ENCODE assay signal across 22 mouse cellular contexts in the genomic region with DNA sequence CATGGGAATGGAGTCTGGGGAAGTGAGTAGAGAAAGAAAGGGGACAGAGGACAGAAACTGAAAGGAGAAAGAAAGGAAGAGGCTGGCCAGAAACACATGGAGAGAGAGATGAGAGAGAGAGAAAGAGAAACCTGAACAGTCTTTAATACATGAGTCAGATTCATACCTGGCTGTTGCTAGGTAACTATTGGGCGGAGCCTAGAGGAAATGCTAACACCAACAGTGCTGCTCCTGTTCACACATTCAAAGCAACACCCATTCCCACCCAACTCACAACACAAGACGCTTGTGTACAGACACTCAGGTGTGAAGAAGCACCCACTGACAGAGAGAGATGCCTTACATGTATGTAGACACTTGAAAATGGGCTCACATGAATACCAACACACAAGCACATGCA. TPM values are rescaled to one million over a fixed set of nuclear protein-coding genes. Genes with fewer than 3 reads are reported as not detected.
"Had no signal": no experiment of that assay in that cellular context is flagged by ENCODE, and none has a peak within 500 bp of the region (broad histone marks: within the 10 kb centered on the region; RNA-seq: fewer than 3 reads in every experiment).

No protein-coding gene starts in this region.

- H3K4me3 ChIP-seq: liver, embryonic 13.5 days; liver, embryonic 15.5 days; megakaryocyte, embryonic 14.5 days; midbrain, embryonic 13.5 days; midbrain, embryonic 15.5 days; neural tube, embryonic 12.5 days had no signal

- H3K36me3 ChIP-seq: liver, embryonic 13.5 days; liver, embryonic 15.5 days; midbrain, embryonic 13.5 days; midbrain, embryonic 15.5 days; neural tube, embryonic 12.5 days had no signal

- DNase-seq: liver, embryonic 13.5 days; liver, postnatal 0 days; lung, embryonic 14.5 days; right cerebral cortex, postnatal 14 days; spleen, adult 18-20 months; thymus, adult 2 months; thymus, postnatal 25 days; thymus, postnatal 4 days had no signal

- H3K4me1 ChIP-seq: midbrain, embryonic 15.5 days; neural tube, embryonic 12.5 days had no signal

- H3K9ac ChIP-seq: liver, embryonic 13.5 days; liver, embryonic 15.5 days; liver, postnatal 0 days; lung, embryonic 14.5 days; midbrain, embryonic 13.5 days; midbrain, embryonic 15.5 days; neural tube, embryonic 12.5 days had no signal

- H3K9me3 ChIP-seq: liver, embryonic 13.5 days; liver, embryonic 15.5 days; megakaryocyte, embryonic 14.5 days; midbrain, embryonic 13.5 days; midbrain, embryonic 15.5 days; neural tube, embryonic 12.5 days had no signal

- ATAC-seq: liver, postnatal 0 days; midbrain, embryonic 13.5 days; midbrain, embryonic 15.5 days had no signal

- H3K27ac ChIP-seq: liver, embryonic 13.5 days; liver, embryonic 15.5 days; macrophage; midbrain, embryonic 13.5 days; midbrain, embryonic 15.5 days; neural tube, embryonic 12.5 days had no signal

- H3K4me2 ChIP-seq: liver, embryonic 13.5 days; liver, embryonic 15.5 days; lung, embryonic 14.5 days; midbrain, embryonic 11.5 days; midbrain, embryonic 13.5 days; midbrain, embryonic 15.5 days; neural tube, embryonic 12.5 days had no signal

- H3K27me3 ChIP-seq: midbrain, embryonic 13.5 days; midbrain, embryonic 15.5 days; neural tube, embryonic 12.5 days had no signal

RNA-seq across cellular contexts. Expression of a gene that starts 3.7 kb away (rescaled TPM):
- total RNA-seq: monocyte, adult 5-6 weeks; neutrophil, adult 5-6 weeks had no signal
- polyA plus RNA-seq: macrophage had no signal

RNA-seq across cellular contexts. Expression of a gene that starts 10.5 kb away (rescaled TPM):
- total RNA-seq: monocyte, adult 5-6 weeks; neutrophil, adult 5-6 weeks had no signal

RNA-seq across cellular contexts. Expression of a gene that starts 16.7 kb away (rescaled TPM):
- total RNA-seq: megakaryocyte progenitor cell, adult 5-6 weeks; midbrain, postnatal 0 days; monocyte, adult 5-6 weeks; neutrophil, adult 5-6 weeks had no signal
- polyA plus RNA-seq: liver, postnatal 0 days; lung, embryonic 14.5 days; macrophage; midbrain, embryonic 11.5 days; midbrain, embryonic 13.5 days; midbrain, embryonic 15.5 days; midbrain, postnatal 0 days; neural tube, embryonic 12.5 days; neural tube, embryonic 14.5 days; stomach, embryonic 14.5 days; urinary bladder, adult 2 months had no signal

RNA-seq across cellular contexts. Expression of a gene that starts 17.4 kb away (rescaled TPM):
- total RNA-seq: midbrain, postnatal 0 days; monocyte, adult 5-6 weeks; neutrophil, adult 5-6 weeks had no signal
- polyA plus RNA-seq: liver, embryonic 13.5 days; lung, embryonic 14.5 days; macrophage; midbrain, embryonic 11.5 days; midbrain, embryonic 13.5 days; midbrain, embryonic 15.5 days; midbrain, postnatal 0 days; neural tube, embryonic 12.5 days; neural tube, embryonic 14.5 days had no signal
